Mouse (Mus musculus): ENCODE data around the gene Gzf1. TPM values are rescaled to one million over a fixed set of nuclear protein-coding genes. Genes with fewer than 3 reads are reported as not detected.

Gene Gzf1
- polyA plus RNA-seq, 1 experiment from 2014 or later = 14.3 TPM

DNA sequence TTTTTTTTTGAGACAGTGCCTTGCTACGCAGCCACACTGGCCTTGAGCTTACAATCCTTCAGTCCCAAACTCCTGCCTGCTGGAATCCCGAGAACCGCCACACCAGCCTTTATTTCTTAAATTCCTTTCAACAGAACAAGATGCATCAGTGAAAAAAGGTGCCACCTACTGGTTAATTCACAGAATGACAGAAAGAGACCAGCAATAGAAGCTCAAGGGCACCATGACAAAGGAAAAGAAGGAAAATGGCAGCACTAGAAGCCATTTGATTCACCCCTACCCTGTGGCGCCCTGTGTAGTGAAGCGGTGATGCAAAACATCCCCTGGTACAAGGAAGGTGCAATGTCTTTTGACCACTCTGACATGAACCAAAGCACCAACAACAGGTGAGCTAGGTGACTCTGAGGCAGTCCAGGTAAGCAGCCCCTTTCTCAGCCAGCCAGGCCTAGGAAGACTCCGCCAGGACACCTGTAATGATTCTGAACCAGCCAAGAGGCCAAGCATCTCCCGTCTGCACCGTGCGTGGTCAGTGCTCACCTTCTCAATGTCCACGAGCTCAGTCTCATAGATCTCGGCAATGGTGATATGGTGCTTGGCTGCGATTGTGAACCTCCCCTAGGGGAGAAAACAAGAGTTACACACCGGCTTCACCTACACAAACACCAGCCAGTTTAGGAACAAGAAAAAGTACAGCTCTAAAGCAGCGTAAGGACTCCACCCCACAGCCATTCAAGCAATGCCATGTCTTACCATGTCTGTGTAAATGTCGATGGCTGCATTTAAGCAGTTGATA lies 25.8 kb downstream of the Gzf1 start:
- H3K9ac ChIP-seq = no peak overlapping the region
- 77% methylated on average over 15 of the region's 15 CpGs for WGBS
- no peaks in the 10 kb centered on the region for H3K27me3 ChIP-seq
- no peak for ATAC-seq (replicated peaks; ENCODE audit: insufficient number of reproducible peaks, insufficient read depth, low FRiP score, low read depth)
- H3K4me1 ChIP-seq (replicated peaks) = no peaks in the 10 kb centered on the region
- no peak overlapping the region for H3K4me3 ChIP-seq
- no peaks in the 10 kb centered on the region; the same call in 1 of the 2 replicates for H3K36me3 ChIP-seq
- no peaks in the 10 kb centered on the region for H3K9me3 ChIP-seq (replicated peaks)
- H3K4me2 ChIP-seq = no peak overlapping the region
- no peak overlapping the region for H3K27ac ChIP-seq

- H3K4me1 ChIP-seq (replicated peaks) = no peaks in the 10 kb centered on the region
- H3K36me3 ChIP-seq = no peaks in the 10 kb centered on the region; the same call in 1 of the 2 replicates
- H3K27me3 ChIP-seq = no peaks in the 10 kb centered on the region
- H3K9me3 ChIP-seq (replicated peaks) = no peaks in the 10 kb centered on the region
- ATAC-seq (replicated peaks; ENCODE audit: insufficient number of reproducible peaks, insufficient read depth, low FRiP score, low read depth) = no peak
- H3K9ac ChIP-seq = no peak overlapping the region
- WGBS = 88% methylated on average over 6 of the region's 6 CpGs
- H3K4me3 ChIP-seq = no peak overlapping the region
- H3K27ac ChIP-seq = no peak overlapping the region
- H3K4me2 ChIP-seq = no peak overlapping the region
Measured at GRCm38 (mm10) chr2:148707202-148707530, 26.3 kb downstream of the Gzf1 start.

- no peak overlapping the region for H3K27ac ChIP-seq
- H3K4me1 ChIP-seq (replicated peaks) = peaks cover 5% of the 10 kb centered on the region; the same call in 1 of the 2 replicates
- H3K9ac ChIP-seq = no peak overlapping the region
- no peak for ATAC-seq (replicated peaks; ENCODE audit: insufficient number of reproducible peaks, insufficient read depth, low FRiP score, low read depth)
- no peak overlapping the region for H3K4me3 ChIP-seq
- WGBS = 76% methylated on average over 3 of the region's 3 CpGs
- H3K36me3 ChIP-seq = no peaks in the 10 kb centered on the region; the same call in 1 of the 2 replicates
- H3K9me3 ChIP-seq (replicated peaks) = no peaks in the 10 kb centered on the region
- H3K27me3 ChIP-seq = no peaks in the 10 kb centered on the region
- H3K4me2 ChIP-seq = no peak overlapping the region
Measured at GRCm38 (mm10) chr2:148712326-148712725, 31.5 kb downstream of the Gzf1 start.

GRCm38 (mm10) chr2:148717072-148717471 lies 36.2 kb downstream of the Gzf1 start:
- H3K27me3 ChIP-seq = no peaks in the 10 kb centered on the region
- WGBS = 32% methylated on average over 2 of the region's 2 CpGs
- no peak overlapping the region for H3K4me3 ChIP-seq
- H3K9ac ChIP-seq = no peak overlapping the region
- no peak overlapping the region for H3K4me2 ChIP-seq
- 0 out of 2 replicates have a peak, but pooled peaks have one; percentile 27 for ATAC-seq (replicated peaks; ENCODE audit: insufficient number of reproducible peaks, insufficient read depth, low FRiP score, low read depth)
- peaks cover 14% of the 10 kb centered on the region; the same call in 1 of the 2 replicates for H3K4me1 ChIP-seq (replicated peaks)
- peak overlapping the region; percentile 37 for H3K27ac ChIP-seq
- H3K9me3 ChIP-seq (replicated peaks) = no peaks in the 10 kb centered on the region
- no peaks in the 10 kb centered on the region for H3K36me3 ChIP-seq

DNA sequence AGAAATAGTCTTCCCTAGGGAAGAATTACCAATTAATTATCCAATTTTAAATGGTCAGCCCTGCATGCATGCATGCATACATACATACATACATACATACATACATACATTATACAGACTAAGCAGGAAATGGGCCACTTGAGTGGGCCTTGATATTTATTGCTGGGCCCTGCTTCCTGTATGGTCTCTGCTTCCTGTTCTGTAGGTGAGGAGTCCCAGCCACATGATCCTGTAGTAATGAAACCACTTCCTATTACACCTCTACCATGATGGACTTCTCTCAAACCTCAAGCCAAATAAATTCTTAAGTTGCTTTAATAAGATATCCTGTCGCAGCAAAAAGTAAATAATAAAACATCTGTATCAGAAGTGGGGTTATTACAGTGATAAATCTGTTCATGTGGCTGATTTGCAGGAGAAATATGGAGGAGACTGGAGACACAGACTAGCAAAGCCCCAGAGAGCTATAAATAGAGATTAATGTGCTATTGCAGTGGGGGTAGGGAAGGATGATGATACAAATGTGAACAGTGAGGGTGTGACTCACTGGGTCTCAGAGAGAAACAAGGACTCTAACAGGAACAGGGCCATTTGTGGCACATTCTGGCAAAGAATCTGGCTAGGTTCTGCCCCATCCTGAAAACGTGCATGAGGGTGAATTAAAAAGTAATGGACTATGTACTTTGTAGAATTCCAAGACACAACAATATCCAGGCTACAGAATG lies 38.6 kb downstream of the Gzf1 start:
- Histone ChIP-seq H3K27me3 (no peaks in the 10 kb centered on the region), H3K4me1 (replicated peaks) (peaks cover 14% of the 10 kb centered on the region; the same call in 1 of the 2 replicates), H3K9ac (no peak overlapping the region), H3K4me2 (no peak overlapping the region), H3K27ac (no peak overlapping the region), H3K4me3 (no peak overlapping the region), H3K36me3 (no peaks in the 10 kb centered on the region), H3K9me3 (replicated peaks) (no peaks in the 10 kb centered on the region)
- 66% methylated on average over 2 of the region's 2 CpGs for WGBS
- ATAC-seq (replicated peaks; ENCODE audit: insufficient number of reproducible peaks, insufficient read depth, low FRiP score, low read depth) = 0 out of 2 replicates have a peak, but pooled peaks have one; percentile 48

DNA sequence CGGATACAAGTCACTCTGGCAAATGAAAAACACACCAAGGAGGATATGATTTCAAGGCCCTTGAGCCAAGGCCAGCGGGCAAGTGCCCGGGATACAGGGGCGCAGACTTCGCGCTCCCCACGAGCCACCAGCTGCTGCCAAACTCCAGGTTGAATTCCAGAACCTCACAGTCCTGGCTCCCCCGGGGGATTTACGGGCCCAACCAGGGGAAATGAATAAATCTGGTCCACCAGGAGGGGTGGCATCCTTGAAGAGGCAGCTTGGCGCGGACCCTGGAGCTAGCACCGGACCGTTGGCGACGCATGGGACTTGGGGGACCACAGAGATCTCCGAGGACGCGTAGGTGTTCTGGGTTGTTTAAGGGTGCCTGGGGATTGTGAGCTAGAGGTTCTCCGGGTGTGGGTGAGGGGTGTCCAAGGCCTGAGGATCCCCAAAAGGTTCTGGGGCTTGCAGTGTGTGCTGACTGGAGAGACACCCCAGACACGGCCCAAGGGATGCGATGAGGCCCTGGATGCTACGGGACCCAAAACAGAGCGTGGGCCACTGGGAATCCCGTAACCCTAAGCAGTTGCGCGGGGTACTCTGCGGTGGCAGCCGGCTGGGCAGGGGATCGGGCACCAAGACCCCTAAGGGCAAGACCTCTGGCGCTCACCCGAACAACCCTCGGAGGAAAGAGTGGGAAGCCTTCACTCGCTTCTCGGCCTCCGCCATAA lies 50.9 kb downstream of the Gzf1 start:
- Histone ChIP-seq H3K27me3 (no peaks in the 10 kb centered on the region), H3K4me1 (replicated peaks) (peaks cover 9% of the 10 kb centered on the region), H3K27ac (peak overlapping the region; percentile 48), H3K4me3 (peak overlapping the region; percentile 81), H3K36me3 (no peaks in the 10 kb centered on the region), H3K4me2 (peak overlapping the region; percentile 93), H3K9me3 (replicated peaks) (no peaks in the 10 kb centered on the region), H3K9ac (peak overlapping the region; percentile 82)
- WGBS = 1% methylated on average over 35 of the region's 35 CpGs
- ATAC-seq (replicated peaks; ENCODE audit: insufficient number of reproducible peaks, insufficient read depth, low FRiP score, low read depth) = peak; percentile 60

DNA sequence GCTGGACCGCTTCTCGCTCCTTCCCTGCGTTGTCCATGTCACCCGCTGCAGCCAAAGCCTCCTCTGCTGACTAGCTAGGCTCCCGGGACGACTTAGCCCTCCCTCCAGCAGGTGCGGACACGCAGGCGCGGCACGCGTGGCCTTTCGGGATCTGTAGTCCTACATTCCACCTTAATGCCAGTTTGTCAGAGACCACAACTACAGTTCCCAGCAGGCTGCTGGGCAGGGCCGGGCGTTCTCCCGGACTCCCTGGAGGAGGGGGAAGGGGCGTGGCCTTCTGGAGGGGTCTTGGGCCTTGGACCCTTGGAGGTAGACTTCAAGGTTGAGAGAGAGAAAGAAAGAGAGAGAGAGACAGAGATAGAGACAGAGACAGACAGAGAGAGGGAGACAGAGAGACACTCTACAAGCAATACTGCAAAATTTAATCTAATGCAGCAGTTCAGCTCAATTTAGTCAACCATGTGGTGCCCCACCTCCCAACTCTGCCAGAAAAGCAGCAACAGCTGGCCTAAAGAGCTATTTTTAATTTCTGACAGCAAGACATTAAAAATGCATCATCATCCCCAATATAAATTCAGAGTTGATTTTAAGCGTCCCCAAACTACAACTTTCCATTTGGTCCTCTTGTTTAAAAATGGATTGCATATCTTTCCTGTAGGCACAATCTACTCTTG lies 51.6 kb downstream of the Gzf1 start, which contains the start of gene Napb:
TSS of gene Napb (minus strand) at position 141 of the 674 bp plus-strand sequence.
- Histone ChIP-seq H3K4me1 (replicated peaks) (peaks cover 9% of the 10 kb centered on the region), H3K4me3 (peak within 1 kb of the TSS; percentile 81), H3K4me2 (peak within 1 kb of the TSS; percentile 93), H3K27me3 (no peaks in the 10 kb centered on the region), H3K36me3 (no peaks in the 10 kb centered on the region), H3K27ac (peak within 1 kb of the TSS; percentile 48), H3K9ac (peak within 1 kb of the TSS; percentile 82), H3K9me3 (replicated peaks) (no peaks in the 10 kb centered on the region)
- 4% methylated on average over 18 of the region's 18 CpGs for WGBS
- ATAC-seq (replicated peaks; ENCODE audit: insufficient number of reproducible peaks, insufficient read depth, low FRiP score, low read depth) = peak; percentile 99

Other genes starting within 250 kb of the Gzf1 start
- 25.7 and 26.2 TPM in 2 replicates for gene Cd93, start 237.5 kb upstream of the Gzf1 start, polyA plus RNA-seq (2015; fragmentation: Nextera tagmentation; extraction: Ambion mirVana)
- gene Nxt1, start 8.4 kb upstream of the Gzf1 start, polyA plus RNA-seq (2015; fragmentation: Nextera tagmentation; extraction: Ambion mirVana) = 41.0 and 50.5 TPM in 2 replicates
- 2.5 and 3.3 TPM in 2 replicates for gene Napb, start 51.4 kb downstream of the Gzf1 start, polyA plus RNA-seq (2015; fragmentation: Nextera tagmentation; extraction: Ambion mirVana)
- not detected in 2 replicates for gene Cstl1, start 69.3 kb downstream of the Gzf1 start, polyA plus RNA-seq (2015; fragmentation: Nextera tagmentation; extraction: Ambion mirVana)
- not detected in 2 replicates for gene Cst11, start 90.5 kb downstream of the Gzf1 start, polyA plus RNA-seq (2015; fragmentation: Nextera tagmentation; extraction: Ambion mirVana)
- gene 8030411F24Rik, start 101.0 kb downstream of the Gzf1 start, polyA plus RNA-seq (2015; fragmentation: Nextera tagmentation; extraction: Ambion mirVana) = not detected in 2 replicates
- not detected in 2 replicates for gene Cst12, start 108.3 kb downstream of the Gzf1 start, polyA plus RNA-seq (2015; fragmentation: Nextera tagmentation; extraction: Ambion mirVana)
- not detected in 2 replicates for gene Cst8, start 117.8 kb downstream of the Gzf1 start, polyA plus RNA-seq (2015; fragmentation: Nextera tagmentation; extraction: Ambion mirVana)
- not detected in 2 replicates for gene Cst13, start 139.1 kb downstream of the Gzf1 start, polyA plus RNA-seq (2015; fragmentation: Nextera tagmentation; extraction: Ambion mirVana)
- 2.9 and 5.3 TPM in 2 replicates for gene Cst9, start 154.1 kb downstream of the Gzf1 start, polyA plus RNA-seq (2015; fragmentation: Nextera tagmentation; extraction: Ambion mirVana)
- 0.49 and 0.53 TPM in 2 replicates for gene 9230104L09Rik, start 184.0 kb downstream of the Gzf1 start, polyA plus RNA-seq (2015; fragmentation: Nextera tagmentation; extraction: Ambion mirVana)
- 654 and 710 TPM in 2 replicates for gene Cst3, start 194.7 kb downstream of the Gzf1 start, polyA plus RNA-seq (2015; fragmentation: Nextera tagmentation; extraction: Ambion mirVana)

All from heart, embryonic 15.5 days (tissue).